Mouse (Mus musculus) kidney, adult 2 months (tissue): Measurements from ENCODE around the gene Dnah8.

Experiments used
- CTCF ChIP-seq: fragments of 200-500 bp; conservative IDR thresholded peaks from 2 replicates; pipeline ENCODE4 v1.5.1; 2011; ENCODE audit warnings: low read depth, mild to moderate bottlenecking, control low read depth, low read length, moderate library complexity, mixed read lengths; ENCODE audit not compliant: insufficient read depth, insufficient read length
- POLR2A ChIP-seq: fragments of 200-500 bp; IDR thresholded peaks from one replicate; pipeline ENCODE4 v1.6.1; 2011; ENCODE audit warnings: low read depth, low read length, control low read depth

DNA sequence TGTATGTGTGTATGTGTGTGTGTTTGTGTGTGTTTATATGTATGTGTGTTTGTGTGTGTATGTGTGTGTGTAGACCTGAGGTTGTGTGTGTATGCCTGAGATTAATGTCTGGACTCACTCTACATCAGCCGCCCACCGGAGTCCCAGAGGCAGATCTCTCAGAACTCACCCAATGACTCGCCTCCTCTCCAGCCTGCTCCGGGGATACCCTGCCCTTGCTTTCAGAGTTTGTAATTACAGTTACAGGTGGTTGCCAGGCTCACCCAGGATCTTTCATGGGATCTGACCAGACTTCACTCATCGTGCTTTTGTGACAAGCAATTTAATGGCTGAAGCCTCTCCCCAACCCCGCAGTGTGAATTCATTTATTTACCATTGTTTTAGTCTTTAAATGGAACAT is 168.2 kb downstream of the Dnah8 start:
- TF ChIP-seq CTCF (no peak), POLR2A (no peak)
